Mouse (Mus musculus): Measurements from ENCODE around the gene Gtf3c2.

The Gtf3c2 gene

GRCm38 (mm10) chr5:31198170-31198569, 18.2 kb upstream of the Gtf3c2 start:
- in situ Hi-C loops (cut with MboI) = no loop called here

GRCm38 (mm10) chr5:31197072-31197471, 17.1 kb upstream of the Gtf3c2 start:
- in situ Hi-C loops (cut with MboI) = no loop called here

- in situ Hi-C loops (cut with MboI) = no loop called here
These were observed 16.3 kb upstream of the Gtf3c2 start for GRCm38 (mm10) chr5:31196207-31196606.

- in situ Hi-C loops (cut with MboI) = no loop called here
These were observed 15.7 kb upstream of the Gtf3c2 start for GRCm38 (mm10) chr5:31195671-31196070.

GRCm38 (mm10) chr5:31194486-31195485, 14.8 kb upstream of the Gtf3c2 start:
- in situ Hi-C loops (cut with MboI) = loop anchor here (5.0 kb wide), 1 partner anchor 133 kb away; no protein-coding TSS in a partner anchor

GRCm38 (mm10) chr5:31193631-31194281, 13.8 kb upstream of the Gtf3c2 start:
- in situ Hi-C loops (cut with MboI) = loop anchor here (5.0 kb wide), 1 partner anchor 134 kb away; no protein-coding TSS in a partner anchor

GRCm38 (mm10) chr5:31192939-31193630, 13.1 kb upstream of the Gtf3c2 start, which contains the start of the genes Snx17 and Eif2b4:
Gene Snx17 (plus strand): TSS chr5:31193227.
Gene Eif2b4 (minus strand): TSS chr5:31193430.
- in situ Hi-C loops (cut with MboI) = loop anchor here (5.0 kb wide), 1 partner anchor 134 kb away; no protein-coding TSS in a partner anchor

DNA sequence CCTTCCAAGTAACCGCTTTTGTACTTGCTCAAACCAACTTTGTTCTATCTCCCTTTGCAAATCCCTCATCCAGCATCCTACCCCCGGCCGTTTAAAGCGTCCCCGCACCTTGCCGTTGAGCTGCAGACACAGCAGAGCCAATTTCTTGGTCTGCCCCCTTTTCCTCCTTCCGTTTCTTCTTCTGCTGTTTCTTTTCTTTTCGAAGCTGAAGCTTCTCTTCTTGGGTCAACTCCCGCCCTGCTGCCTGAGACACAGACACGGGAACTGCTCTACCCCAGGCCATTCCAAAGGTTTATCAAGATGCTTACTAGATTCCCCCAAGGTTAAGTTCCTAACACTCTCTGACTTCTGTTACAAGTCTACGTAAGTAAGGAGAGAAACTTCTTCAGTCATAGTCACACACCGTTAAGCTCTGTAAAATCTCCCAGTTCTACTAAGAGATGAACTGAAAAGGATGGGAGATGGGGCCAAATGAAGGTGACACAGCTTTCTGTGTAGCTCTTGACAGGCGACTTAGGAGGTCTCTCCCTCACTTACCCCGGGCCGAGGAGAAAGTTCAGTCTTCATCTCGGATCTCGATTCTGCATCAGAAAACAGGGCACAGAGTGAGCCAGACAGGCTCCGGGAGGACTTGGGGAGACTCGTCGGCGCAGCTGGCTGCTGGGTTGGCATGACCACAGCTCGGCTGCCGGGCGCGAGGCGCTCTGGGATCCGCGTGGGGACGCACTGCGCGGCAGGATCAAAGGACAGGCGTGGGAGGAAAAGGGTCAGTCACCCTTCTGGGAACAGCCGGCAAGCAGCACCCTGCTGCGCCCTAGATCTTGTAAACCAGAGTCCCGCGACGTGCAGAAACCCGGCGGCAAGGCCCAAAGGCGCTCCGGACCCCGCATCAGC, 12.3 kb upstream of the Gtf3c2 start:
- in situ Hi-C loops (cut with MboI) = loop anchor here (5.0 kb wide), 1 partner anchor 135 kb away; no protein-coding TSS in a partner anchor

DNA sequence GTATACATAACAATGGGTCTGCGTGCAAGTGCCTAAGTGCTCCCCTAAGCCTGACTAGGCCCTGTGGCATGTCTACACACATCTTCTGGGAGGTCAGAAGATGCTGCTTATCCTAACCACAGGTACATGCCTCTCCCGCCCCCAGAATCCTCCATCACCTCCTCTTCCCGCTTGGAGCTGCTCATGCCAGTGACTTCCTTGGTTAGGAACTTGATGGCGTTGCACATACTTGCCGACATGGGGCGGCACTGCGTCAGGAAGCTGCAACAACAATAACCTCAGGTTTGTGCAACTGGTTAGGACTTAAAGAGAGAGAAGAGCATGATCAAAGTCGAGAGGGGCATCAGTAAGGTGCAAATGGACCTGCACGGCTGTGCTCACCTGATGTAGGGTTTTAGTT, 10.3 kb upstream of the Gtf3c2 start:
- in situ Hi-C loops (cut with MboI) = loop anchor here (5.0 kb wide), 1 partner anchor 137 kb away; no protein-coding TSS in a partner anchor

- in situ Hi-C loops (cut with MboI) = no loop called here
These were observed 8.4 kb upstream of the Gtf3c2 start for GRCm38 (mm10) chr5:31188223-31188840.

DNA sequence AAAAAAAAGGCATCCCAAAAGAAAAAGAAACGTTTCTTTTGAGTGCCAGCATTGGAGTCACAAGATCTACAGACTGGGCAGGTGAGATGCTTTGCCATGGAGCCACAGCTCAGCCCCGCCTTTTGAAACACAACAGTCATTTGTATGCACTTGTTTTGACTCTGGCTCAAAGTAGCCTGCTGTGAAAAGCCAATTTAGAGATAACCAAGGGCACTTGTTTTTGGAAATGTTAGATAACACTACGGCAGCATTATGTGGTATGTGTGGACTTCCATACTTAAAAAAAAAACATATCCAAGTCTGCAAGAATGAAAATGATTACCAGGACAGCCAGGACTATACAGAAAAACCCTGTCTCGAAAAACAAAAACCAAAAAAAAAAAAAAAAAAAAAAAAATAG, 3.7 kb upstream of the Gtf3c2 start:
- in situ Hi-C loops (cut with MboI) = no loop called here

DNA sequence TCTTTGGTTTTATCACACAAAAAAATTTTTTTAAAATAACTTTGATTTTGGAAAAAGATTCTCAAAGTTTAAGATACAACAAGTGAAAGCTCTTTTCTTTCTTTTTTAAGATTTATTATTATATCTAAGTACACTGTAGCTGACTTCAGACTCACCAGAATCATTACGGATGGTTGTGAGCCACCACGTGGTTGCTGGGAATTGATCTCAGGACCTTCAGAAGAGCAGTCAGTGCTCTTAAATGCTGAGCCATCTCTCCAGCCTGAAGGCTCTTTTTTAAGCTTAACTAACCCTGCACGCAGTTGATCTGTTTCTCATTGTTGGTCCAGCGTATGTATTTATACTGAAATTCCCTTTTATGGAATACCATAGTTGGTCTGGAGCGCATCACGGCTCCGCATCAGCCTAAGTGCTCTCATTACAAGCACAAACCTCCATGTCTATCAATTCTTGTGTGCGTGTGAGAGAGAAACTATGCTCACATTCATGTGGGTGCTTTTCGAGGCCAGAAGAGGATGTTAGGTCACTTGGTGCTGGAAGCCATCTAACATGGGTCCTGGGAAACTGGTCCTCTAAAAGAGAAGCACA, 1.3 kb upstream of the Gtf3c2 start:
- in situ Hi-C loops (cut with MboI) = no loop called here

GRCm38 (mm10) chr5:31179301-31179765, 611 bp downstream of the Gtf3c2 start:
- in situ Hi-C loops (cut with MboI) = no loop called here

- in situ Hi-C loops (cut with MboI) = no loop called here
These were observed 11.3 kb downstream of the Gtf3c2 start for GRCm38 (mm10) chr5:31168630-31169029.

DNA sequence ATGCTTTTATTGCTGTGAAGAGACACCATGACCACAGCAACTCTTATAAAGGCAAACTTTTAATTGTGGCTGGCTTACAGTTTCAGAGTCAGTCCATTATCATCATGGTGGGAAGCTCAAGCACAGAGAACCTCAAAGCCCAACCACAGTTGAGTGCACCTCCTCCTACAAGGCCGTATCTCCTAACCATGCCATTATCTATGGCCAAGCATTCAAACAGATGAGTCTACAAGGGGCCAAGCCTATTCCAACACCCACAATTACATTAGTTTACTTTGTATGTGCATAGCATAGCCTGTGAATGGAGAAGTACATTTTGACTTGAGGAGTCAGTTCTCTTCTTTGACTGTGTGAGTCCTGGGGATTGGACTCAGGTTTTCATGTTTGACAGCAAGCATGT, 15.1 kb downstream of the Gtf3c2 start:
- in situ Hi-C loops (cut with MboI) = no loop called here

DNA sequence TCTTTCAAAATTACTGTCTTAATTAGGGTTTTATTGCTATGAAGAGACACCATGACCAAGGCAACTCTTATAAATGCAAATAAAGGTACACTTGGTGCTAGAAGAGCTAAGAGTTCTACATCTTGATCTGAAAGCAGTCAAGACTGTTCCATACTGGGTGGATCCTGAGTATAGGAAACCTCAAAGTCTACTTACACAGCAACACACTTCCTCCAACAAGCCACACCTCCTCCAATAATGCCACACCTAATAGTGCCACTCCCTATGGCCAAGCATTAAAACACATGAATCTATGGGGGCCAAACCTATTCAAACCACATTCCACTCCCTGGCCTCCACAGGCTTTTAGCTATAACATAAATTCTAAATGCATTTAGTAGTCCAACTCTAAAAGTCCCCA, 17.5 kb downstream of the Gtf3c2 start:
- in situ Hi-C loops (cut with MboI) = no loop called here

DNA sequence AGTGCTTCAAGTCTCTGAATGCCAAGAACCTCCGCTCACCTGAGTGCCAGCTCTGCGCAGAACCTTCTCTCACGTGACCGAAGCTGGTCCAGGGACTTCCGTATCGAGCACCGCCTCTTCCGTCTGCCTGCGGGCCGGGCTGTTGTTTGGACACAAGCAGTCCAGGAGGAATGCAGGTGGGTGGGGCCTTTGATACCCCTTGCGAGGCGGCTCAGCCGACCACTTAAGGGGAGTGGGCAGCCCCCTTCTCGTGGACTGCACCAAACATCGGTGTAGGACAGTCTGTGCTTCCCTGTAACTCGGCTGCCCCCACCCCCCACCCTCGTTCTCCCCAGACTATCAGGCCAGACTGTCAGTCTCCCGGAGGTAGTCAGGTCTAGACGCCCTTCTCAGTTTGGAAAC, 25.8 kb downstream of the Gtf3c2 start, which contains the start of gene Mpv17:
Gene Mpv17, minus strand, starts transcription at position 100 of the 402 bp plus-strand sequence.
- in situ Hi-C loops (cut with MboI) = no loop called here

- in situ Hi-C loops (cut with MboI) = no loop called here
These were observed 26.3 kb downstream of the Gtf3c2 start for GRCm38 (mm10) chr5:31153516-31154151.

- in situ Hi-C loops (cut with MboI) = no loop called here
These were observed 28.2 kb downstream of the Gtf3c2 start for GRCm38 (mm10) chr5:31151746-31152145.

Data from mature B cell (primary cell).